Mouse (Mus musculus) heart, embryonic 15.5 days (tissue): ENCODE data around the gene Rapgefl1. TPM values are rescaled to one million over a fixed set of nuclear protein-coding genes. Genes with fewer than 3 reads are reported as not detected.

Experiments
- ATAC-seq: fragments of 200-750 bp; cut with Nextera tagmentation; replicated peaks from 2 replicates; pipeline ENCODE4 v1.8.0; 2017; ENCODE audit warnings: low read depth, moderate TSS enrichment; ENCODE audit not compliant: insufficient number of reproducible peaks, insufficient read depth, low FRiP score
- H3K27ac ChIP-seq: fragments of 300-500 bp; sonication (generic); 2 replicates; pipeline ENCODE4 v1.5.1; 2015; ENCODE audit warnings: mild to moderate bottlenecking, inconsistent platforms
- H3K27me3 ChIP-seq: fragments of 300-500 bp; sonication (generic); 2 replicates; pipeline ENCODE4 v1.6.1; 2015; ENCODE audit warnings: inconsistent platforms
- H3K36me3 ChIP-seq: fragments of 300-500 bp; sonication (generic); 2 replicates; pipeline ENCODE4 v1.6.1; 2015; ENCODE audit warnings: mild to moderate bottlenecking, inconsistent platforms
- H3K4me1 ChIP-seq: fragments of 300-500 bp; sonication (generic); replicated peaks from 2 replicates; pipeline ENCODE4 v1.6.1; 2015; ENCODE audit warnings: inconsistent platforms
- H3K4me2 ChIP-seq: fragments of 300-500 bp; sonication (generic); 2 replicates; pipeline ENCODE4 v1.6.1; 2015; ENCODE audit warnings: inconsistent platforms, mild to moderate bottlenecking, moderate library complexity
- H3K4me3 ChIP-seq: fragments of 300-500 bp; sonication (generic); 2 replicates; pipeline ENCODE4 v1.5.1; 2015; ENCODE audit warnings: mild to moderate bottlenecking, inconsistent platforms
- H3K9ac ChIP-seq: fragments of 300-500 bp; sonication (generic); 2 replicates; pipeline ENCODE4 v1.6.1; 2015; ENCODE audit warnings: mild to moderate bottlenecking, inconsistent platforms
- H3K9me3 ChIP-seq: fragments of 300-500 bp; sonication (generic); replicated peaks from 2 replicates; pipeline ENCODE4 v1.6.1; 2016; ENCODE audit warnings: inconsistent platforms
- WGBS: fragments of 180-500 bp; shearing (Covaris S2); methylation state at CpG from one replicate; pipeline ENCODE4 v1.1.7; 2015; ENCODE audit warnings: mixed read lengths; 5-methylcytosine and 5-hydroxymethylcytosine counted together
- polyA plus RNA-seq: library from polyadenylated mRNA; unstranded; fragments of >200 nt; fragmentation: Nextera tagmentation; extraction: Ambion mirVana; gene quantifications from 2 replicates; pipeline ENCODE4 v1.2.1, GENCODE M21; 2015

The Rapgefl1 gene
- polyA plus RNA-seq, 1 experiment from 2014 or later: 0.71 TPM

DNA sequence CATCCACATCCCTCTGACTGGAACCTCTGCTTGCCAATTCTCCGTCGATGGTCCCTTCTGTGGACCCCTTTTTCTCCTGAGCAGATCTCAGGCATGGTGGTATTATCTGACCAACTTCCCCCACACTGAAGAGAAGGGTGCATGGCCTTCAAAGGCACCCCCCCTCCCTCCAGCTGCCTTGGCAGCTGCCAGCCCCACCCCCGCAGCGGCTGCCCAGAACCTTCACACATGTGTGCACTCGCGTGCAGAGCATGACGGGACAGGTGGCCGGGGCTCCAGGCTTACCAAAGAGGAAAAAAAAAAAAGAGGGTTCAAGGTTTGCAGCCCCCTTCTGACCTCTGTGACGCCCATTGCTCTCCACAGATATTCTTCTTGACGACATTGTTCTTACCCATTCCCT is 3.3 kb downstream of the Rapgefl1 start:
- Histone ChIP-seq H3K36me3 (no peaks in the 10 kb centered on the region), H3K27ac (no peak overlapping the region), H3K9me3 (no peaks in the 10 kb centered on the region), H3K4me2 (no peak overlapping the region), H3K9ac (no peak overlapping the region), H3K4me3 (no peak overlapping the region), H3K27me3 (peaks cover 25% of the 10 kb centered on the region), H3K4me1 (peaks cover 31% of the 10 kb centered on the region)
- ATAC-seq: no peak
- 56% methylated on average over 10 of the region's 10 CpGs for WGBS

DNA sequence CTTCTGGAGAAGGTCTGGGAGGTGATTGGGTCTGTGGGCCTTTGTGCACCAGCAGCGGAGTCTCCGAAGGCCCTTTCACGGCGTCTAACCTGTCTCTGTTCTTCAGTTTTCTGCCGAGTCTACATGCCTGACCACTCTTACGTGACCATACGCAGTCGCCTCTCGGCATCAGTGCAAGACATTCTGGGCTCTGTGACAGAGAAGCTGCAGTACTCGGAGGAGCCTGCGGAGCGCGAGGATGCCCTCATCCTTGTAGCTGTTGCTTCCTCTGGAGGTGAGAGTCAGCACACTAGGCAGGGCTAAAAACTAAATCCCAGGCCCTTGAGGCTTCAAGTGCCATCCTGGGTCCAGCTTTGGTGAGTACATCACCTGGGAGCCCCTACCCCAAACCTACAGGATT is 9.4 kb downstream of the Rapgefl1 start:
- 49% methylated on average over 13 of the region's 13 CpGs for WGBS
- Histone ChIP-seq H3K4me3 (no peak overlapping the region), H3K27me3 (no peaks in the 10 kb centered on the region; the same call in 1 of the 2 replicates), H3K9me3 (no peaks in the 10 kb centered on the region), H3K4me1 (peaks cover 17% of the 10 kb centered on the region), H3K9ac (no peak overlapping the region), H3K4me2 (no peak overlapping the region), H3K36me3 (no peaks in the 10 kb centered on the region), H3K27ac (no peak overlapping the region)
- no peak for ATAC-seq

DNA sequence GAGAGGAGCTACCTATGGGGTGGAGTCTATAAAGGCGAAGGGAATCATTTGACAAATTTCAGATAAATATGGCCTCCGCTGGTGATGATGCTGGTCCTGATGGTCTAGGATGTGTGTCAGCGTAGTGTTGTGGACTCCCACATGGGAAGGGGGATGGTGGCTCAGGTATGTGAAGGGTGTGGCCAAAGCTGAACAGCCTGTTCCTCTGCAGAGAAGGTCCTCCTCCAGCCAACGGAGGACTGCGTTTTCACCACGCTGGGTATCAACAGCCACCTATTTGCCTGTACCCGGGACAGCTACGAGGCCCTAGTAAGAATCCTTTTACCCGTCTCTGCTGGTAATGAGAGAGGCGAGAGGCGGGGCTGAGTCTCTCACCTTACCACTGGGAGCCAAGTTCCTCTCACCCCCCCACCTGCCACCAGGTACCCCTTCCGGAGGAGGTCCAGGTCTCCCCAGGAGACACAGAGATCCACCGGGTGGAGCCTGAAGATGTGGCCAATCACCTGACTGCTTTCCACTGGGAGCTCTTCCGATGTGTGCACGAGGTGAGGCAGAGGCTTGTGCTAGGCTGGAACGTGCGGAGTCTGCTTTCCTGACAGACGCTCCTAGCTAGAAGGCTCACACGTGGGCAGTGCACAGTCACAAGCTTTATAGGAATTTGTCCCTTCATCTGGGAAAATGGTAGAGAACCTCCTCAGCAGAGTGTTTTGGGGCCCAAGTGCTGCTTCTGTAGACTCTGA is 10.4 kb downstream of the Rapgefl1 start:
- Histone ChIP-seq H3K4me2 (no peak overlapping the region), H3K4me1 (peaks cover 17% of the 10 kb centered on the region), H3K9ac (no peak overlapping the region), H3K9me3 (no peaks in the 10 kb centered on the region), H3K27me3 (no peaks in the 10 kb centered on the region; the same call in 1 of the 2 replicates), H3K4me3 (no peak overlapping the region), H3K27ac (no peak overlapping the region), H3K36me3 (no peaks in the 10 kb centered on the region)
- WGBS: 56% methylated on average over 19 of the region's 19 CpGs
- ATAC-seq: no peak

DNA sequence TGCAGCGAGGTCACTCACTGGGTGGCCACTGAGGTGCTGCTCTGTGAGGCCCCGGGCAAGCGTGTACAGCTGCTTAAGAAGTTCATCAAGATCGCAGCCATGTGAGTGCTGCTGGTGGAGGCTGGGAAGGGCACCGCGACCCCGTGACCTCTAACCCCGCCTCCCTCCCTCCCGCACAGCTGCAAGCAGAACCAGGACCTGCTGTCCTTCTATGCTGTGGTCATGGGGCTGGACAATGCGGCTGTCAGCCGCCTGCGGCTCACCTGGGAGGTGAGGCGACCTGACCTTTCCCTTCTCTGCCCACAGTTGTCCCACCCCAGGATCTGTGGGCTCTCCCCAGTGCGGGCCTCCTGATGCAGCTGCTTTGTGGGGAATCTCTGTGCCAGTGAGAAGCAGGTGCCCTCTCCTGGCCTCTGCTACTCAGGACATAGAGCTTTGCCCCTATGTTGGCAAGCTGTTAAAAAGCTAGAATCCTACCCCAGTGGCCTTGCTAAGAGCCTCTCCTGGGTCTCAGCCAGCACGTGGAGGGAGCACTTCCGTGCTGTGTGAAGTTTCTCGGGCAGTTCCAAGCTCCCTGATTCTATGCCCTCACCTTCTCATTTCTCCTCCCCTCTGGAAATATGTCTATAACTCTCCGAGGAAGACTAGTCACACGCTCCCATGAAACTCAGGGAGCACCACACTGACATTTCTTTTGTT is 12.8 kb downstream of the Rapgefl1 start:
- no peaks in the 10 kb centered on the region; the same call in 1 of the 2 replicates for H3K27me3 ChIP-seq
- H3K9me3 ChIP-seq: no peaks in the 10 kb centered on the region
- no peak for ATAC-seq
- H3K4me3 ChIP-seq: peak overlapping the region; percentile 20; the same call in 1 of the 2 replicates
- H3K27ac ChIP-seq: no peak overlapping the region
- peaks cover 17% of the 10 kb centered on the region for H3K4me1 ChIP-seq
- H3K4me2 ChIP-seq: peak overlapping the region; percentile 43
- WGBS: 16% methylated on average over 19 of the region's 19 CpGs
- H3K9ac ChIP-seq: 0 out of 2 replicates have a peak overlapping the region, but pooled peaks have one; percentile 29
- no peaks in the 10 kb centered on the region for H3K36me3 ChIP-seq

DNA sequence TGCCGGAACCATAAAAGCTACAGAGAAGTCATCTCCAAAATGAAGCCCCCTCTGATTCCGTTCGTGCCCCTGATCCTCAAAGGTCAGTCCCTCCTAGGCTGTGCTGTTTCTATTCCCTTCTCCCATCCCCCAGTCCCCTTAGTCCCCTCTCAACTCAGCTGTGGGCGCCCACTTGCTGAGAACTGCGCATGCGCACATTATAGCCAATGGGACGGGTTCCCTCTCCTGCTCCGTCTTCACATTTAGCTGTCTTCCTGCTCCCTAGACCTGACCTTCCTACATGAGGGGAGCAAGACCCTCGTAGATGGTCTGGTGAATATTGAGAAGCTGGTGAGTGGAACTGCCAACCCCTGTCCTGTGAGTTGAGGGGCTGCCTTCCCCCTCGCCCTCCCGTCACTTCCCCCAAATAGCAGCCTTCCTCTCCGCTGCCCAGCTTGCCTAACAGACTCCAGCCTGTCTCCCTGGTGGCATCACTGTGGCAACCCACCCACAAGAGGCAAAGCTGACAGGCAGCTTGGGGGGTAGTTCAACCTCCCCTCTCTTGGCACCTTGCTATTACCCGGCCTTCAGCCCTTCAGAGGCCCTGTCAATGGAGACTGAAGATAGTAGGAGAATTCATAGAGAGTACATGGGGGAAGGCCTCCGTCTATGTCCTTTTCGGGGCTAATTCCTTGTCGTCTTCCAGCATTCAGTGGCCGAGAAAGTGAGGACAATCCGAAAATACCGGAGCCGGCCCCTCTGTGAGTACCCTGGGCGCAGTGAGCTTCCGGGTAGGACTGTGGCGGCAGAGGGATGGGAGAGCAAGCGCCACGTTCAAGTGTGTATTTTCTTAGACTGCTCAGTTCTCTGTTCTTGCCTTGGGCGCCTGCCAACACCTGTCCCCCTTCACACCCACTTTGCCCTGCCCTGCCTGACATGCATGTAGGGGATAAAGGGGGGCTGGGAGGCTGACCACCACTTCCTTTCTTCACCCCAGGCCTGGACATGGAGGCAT is 13.8 kb downstream of the Rapgefl1 start:
- H3K36me3 ChIP-seq: no peaks in the 10 kb centered on the region
- H3K4me2 ChIP-seq: 0 out of 2 replicates have a peak overlapping the region, but pooled peaks have one; percentile 12
- no peaks in the 10 kb centered on the region for H3K9me3 ChIP-seq
- no peak overlapping the region for H3K9ac ChIP-seq
- no peaks in the 10 kb centered on the region; the same call in 1 of the 2 replicates for H3K27me3 ChIP-seq
- no peak overlapping the region for H3K27ac ChIP-seq
- H3K4me3 ChIP-seq: no peak overlapping the region
- peaks cover 17% of the 10 kb centered on the region for H3K4me1 ChIP-seq
- no peak for ATAC-seq
- WGBS: 68% methylated on average over 26 of the region's 26 CpGs

DNA sequence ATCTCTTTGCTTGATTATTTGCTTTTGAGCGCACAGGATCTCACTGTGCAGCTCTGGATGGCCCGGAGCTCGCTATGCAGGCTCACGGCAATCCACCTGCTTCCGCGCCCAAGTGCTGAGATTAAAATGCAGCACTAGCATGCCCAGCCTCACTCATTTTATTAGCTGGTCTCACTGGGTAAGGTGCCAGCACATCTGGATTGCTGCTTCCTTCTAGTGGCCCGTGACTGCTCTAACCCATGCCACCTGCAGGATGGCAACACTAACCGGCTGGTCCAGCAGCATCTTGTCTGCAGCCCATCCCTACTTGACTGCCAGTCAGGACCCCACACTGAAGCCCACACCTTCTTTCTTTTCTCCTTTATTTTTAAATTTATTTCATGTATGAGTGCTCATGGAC is 17.5 kb downstream of the Rapgefl1 start:
- Histone ChIP-seq H3K9me3 (no peaks in the 10 kb centered on the region), H3K4me3 (no peak overlapping the region), H3K36me3 (no peaks in the 10 kb centered on the region), H3K27ac (no peak overlapping the region), H3K4me1 (peaks cover 18% of the 10 kb centered on the region), H3K4me2 (no peak overlapping the region), H3K27me3 (no peaks in the 10 kb centered on the region; the same call in 1 of the 2 replicates), H3K9ac (no peak overlapping the region)
- no peak for ATAC-seq
- WGBS: 89% methylated on average over 8 of the region's 8 CpGs

DNA sequence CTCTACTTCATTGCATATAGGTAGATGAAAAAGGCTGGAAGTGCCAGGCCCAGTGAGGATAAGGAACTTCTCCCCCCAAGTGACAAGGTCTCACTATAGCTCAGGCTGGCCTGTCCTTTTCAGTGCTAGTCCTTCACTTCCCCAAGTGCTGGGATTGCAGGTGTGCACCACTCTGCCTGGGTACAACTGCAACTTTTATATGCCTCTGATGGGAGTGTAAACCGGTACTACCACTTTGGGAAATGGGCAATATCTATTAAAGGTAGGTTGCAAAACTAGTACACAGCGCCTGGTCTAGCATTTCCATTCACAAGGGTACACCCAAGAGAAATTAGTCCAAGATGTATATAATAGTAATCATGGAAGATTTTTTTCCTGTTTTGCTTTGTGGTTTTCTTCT is 18.1 kb downstream of the Rapgefl1 start:
- Histone ChIP-seq H3K9ac (no peak overlapping the region), H3K4me2 (no peak overlapping the region), H3K36me3 (no peaks in the 10 kb centered on the region), H3K27me3 (no peaks in the 10 kb centered on the region; the same call in 1 of the 2 replicates), H3K9me3 (no peaks in the 10 kb centered on the region), H3K4me1 (peaks cover 12% of the 10 kb centered on the region), H3K27ac (no peak overlapping the region), H3K4me3 (no peak overlapping the region)
- 93% methylated on average over 2 of the region's 2 CpGs for WGBS
- ATAC-seq: no peak

DNA sequence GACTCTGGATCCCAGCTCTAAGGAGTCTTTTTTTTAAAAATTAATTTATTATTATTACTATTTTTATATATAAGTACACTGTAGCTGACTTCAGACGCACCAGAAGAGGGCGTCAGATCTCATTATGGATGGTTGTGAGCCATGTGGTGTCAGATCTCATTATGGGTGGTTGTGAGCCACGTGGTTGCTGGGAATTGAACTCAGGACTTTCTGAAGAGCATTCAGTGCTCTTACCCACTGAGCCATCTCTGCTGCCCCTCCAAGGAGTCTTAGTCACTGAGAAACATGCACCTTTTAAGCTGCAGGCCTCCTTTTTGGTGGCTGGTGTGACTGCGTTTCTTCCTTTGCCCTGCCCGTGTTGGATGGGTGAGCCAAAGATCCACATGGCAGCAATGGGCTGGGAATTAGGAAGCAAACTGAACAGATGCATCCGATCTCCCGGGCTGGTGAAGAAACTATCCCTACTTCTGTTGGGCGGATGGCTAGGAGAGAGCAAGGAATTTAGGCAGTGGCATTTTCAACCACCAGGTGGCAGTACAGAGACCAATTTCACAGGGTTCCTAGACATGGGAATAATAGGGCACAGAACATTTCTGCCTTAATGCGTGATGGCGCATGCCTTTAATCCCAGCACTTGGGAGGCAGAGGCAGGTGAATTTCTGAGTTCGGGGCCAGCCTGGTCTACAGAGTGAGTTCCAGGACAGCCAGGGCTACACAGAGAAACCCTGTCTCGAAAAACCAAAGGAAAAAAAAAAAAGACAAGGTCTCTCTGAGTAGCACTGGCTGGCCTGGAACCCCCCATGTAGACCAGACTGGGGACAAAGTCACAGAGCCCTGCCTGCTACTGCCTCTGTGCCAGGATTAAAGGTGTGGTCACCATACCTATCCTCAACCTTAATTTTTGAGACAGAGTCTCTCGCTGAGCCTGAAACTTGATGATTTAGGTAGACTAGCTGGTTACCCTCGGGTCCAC is 22.5 kb downstream of the Rapgefl1 start:
- Histone ChIP-seq H3K9ac (no peak overlapping the region), H3K4me3 (no peak overlapping the region), H3K27ac (no peak overlapping the region), H3K4me1 (peaks cover 9% of the 10 kb centered on the region), H3K36me3 (no peaks in the 10 kb centered on the region), H3K4me2 (peak overlapping the region; percentile 23; the same call in 1 of the 2 replicates), H3K9me3 (no peaks in the 10 kb centered on the region), H3K27me3 (no peaks in the 10 kb centered on the region)
- peak; percentile 56; the same call in 1 of the 2 replicates for ATAC-seq
- 36% methylated on average over 14 of the region's 14 CpGs for WGBS

DNA sequence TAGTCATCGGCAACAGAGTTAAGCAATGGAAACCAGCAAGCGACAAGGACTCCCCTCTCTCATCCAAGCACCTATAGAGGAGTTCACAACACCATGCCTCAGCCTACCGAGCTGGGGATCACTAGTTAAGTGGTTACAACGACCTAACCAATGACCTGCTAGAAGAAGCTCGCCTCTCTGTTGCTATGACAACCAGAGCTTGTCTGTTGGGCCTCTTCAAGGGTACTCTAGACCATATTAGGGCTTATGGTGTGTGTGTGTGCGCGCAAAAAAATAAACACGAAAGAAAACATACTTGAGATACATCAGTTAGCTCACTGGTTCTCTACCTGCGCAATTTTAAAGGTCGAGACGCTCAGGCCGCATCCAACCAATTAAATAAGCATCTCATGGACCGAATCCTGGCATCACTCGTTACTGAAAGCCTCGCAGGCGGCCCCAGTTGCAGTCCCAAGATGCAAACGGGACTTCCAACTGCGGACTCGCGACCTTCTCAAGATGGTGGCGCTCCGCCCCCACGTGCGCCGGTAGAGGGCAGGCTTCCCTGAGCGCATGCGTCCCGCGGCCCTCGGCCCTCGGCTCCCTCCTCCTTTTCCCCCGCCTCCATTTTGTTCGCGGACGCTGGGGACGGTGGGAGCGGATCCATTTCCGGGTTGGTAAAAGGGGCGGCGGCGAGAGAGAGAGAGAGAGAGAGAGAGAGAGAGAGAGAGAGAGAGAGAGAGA is 26.6 kb downstream of the Rapgefl1 start, which contains the start of gene Wipf2:
Gene Wipf2 (plus strand): TSS at position 611 of the 723 bp plus-strand sequence.
- 7% methylated on average over 39 of the region's 41 CpGs for WGBS
- Histone ChIP-seq H3K36me3 (peaks cover 12% of the 10 kb centered on the region; the same call in 1 of the 2 replicates), H3K4me3 (peak within 1 kb of the TSS; percentile 83), H3K9ac (peak within 1 kb of the TSS; percentile 85), H3K27me3 (no peaks in the 10 kb centered on the region), H3K4me1 (peaks cover 16% of the 10 kb centered on the region), H3K4me2 (peak within 1 kb of the TSS; percentile 83), H3K9me3 (no peaks in the 10 kb centered on the region), H3K27ac (peak within 1 kb of the TSS; percentile 89)
- peak; percentile 86 for ATAC-seq
